Mouse (Mus musculus) megakaryocyte, embryonic 14.5 days (primary cell): ENCODE measurements around the gene Adprh. TPM values are rescaled to one million over a fixed set of nuclear protein-coding genes. Genes with fewer than 3 reads are reported as not detected.
"Not testable (repeated sequence)": the region's sequence is repeated elsewhere in the genome, so short reads cannot be mapped to it uniquely, and the experiment has no call there.

Experiments used
- H3K27me3 ChIP-seq: replicated peaks from 2 replicates; pipeline ENCODE3; 2012; ENCODE audit warnings: inconsistent platforms
- H3K36me3 ChIP-seq: replicated peaks from 2 replicates; pipeline ENCODE3; 2012; ENCODE audit warnings: low read length, inconsistent platforms, mixed read lengths
- H3K4me1 ChIP-seq: 2 replicates; pipeline ENCODE4 v1.6.1; 2012; ENCODE audit warnings: inconsistent platforms
- H3K4me3 ChIP-seq: replicated peaks from 2 replicates; pipeline ENCODE3; 2012; ENCODE audit warnings: moderate library complexity, mild to moderate bottlenecking, inconsistent platforms
- H3K9me3 ChIP-seq: 2 replicates; pipeline ENCODE4 v1.6.1; 2012; ENCODE audit warnings: inconsistent platforms
- FLI1 ChIP-seq: IDR thresholded peaks from 2 replicates; pipeline ENCODE4 v1.6.1; 2012; ENCODE audit warnings: low read length, inconsistent platforms, mixed read lengths
- GATA1 ChIP-seq: IDR thresholded peaks from 3 replicates; pipeline ENCODE4 v1.6.1; 2012; ENCODE audit warnings: mixed read lengths, low read length, inconsistent platforms, borderline replicate concordance
- polyA plus RNA-seq: library from polyadenylated mRNA; stranded (reverse); fragments of >175 nt; gene quantifications from 2 replicates; pipeline ENCODE4 v1.2.3, GENCODE M21; 2012; ENCODE audit warnings: low replicate concordance; ENCODE audit not compliant: insufficient read depth

The Adprh gene
- polyA plus RNA-seq, result 423 and 659 TPM in 2 replicates

DNA sequence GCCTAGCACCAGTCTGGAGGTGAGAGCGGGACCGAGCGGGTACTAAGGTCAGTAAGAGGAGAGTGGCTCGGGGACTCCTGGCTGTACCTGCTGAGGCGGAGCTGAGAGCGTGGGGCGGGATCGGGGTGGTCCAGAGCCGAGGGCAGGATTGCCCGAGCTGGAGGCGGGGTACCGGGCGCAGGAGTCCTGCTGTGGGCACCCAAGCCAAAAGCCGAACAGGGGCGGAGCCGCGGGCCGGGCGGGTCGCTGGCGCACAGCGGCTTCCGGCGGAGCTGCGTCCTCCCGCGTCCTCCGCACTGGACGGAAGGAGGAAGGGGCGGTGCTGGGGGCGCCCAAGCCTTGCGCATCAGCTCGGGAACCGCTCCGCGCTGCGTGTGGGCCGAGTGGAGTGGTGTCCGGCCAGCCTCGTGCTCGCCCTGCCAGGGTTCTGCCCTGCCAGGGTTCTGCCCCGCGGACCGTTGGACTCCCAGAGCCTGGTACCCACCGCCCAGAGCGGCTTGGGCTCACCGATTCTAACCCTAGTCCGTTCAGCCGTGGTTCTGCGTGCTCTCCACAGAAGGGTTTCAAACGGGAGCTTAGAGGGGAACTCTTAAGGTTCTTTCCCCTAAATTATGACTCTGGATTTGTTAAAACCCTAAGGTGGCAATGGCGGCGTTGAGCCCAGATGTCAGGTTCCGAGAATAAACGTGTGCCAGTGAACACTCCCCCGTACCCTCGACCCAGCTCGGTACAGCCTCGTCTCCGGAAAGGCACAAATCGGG is at the start of gene Adprh:
Adprh (minus strand) TSS at position 262 of the 761 bp plus-strand sequence.
- Histone ChIP-seq H3K27me3 (no peaks in the 10 kb centered on the region), H3K9me3 (no peaks in the 10 kb centered on the region), H3K36me3 (peaks cover 38% of the 10 kb centered on the region), H3K4me1 (peaks cover 71% of the 10 kb centered on the region), H3K4me3 (peak within 1 kb of the TSS; percentile 97)
- no peak for TF ChIP-seq GATA1
- 0 out of 2 replicates have a peak, but pooled peaks have one; percentile 12 for TF ChIP-seq FLI1

DNA sequence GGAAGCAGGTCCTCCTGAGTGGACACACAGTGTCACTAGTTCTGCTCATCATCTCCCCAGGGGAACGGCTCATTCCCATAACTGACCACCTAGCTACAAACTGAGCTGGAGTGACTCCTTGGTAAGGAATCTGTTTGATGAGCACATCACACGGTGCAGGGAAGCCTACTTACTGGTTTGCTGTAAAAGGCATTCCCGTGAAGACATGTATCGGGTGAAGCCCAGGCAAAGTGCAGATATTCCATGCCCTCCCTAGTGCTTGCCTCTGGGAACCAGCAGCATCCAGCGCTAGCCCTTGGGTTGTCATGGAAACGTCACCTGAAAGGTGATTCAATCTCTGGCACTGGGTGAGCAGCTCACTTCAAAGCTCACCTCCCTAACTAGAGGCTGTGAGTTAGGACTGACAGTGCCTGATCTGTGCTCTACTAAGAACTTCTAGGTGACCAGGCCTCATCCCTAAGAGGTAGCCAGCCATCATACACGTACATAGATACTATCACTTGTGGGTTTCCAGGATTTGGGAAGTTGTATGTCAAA is 44.2 kb upstream of the Adprh start:
- H3K9me3 ChIP-seq, result no peaks in the 10 kb centered on the region
- no peak for TF ChIP-seq FLI1
- no peak for TF ChIP-seq GATA1
- H3K27me3 ChIP-seq, result no peaks in the 10 kb centered on the region
- no peak overlapping the region for H3K4me3 ChIP-seq
- peaks cover 5% of the 10 kb centered on the region; the same call in 1 of the 2 replicates for H3K4me1 ChIP-seq
- H3K36me3 ChIP-seq, result peaks cover 45% of the 10 kb centered on the region

DNA sequence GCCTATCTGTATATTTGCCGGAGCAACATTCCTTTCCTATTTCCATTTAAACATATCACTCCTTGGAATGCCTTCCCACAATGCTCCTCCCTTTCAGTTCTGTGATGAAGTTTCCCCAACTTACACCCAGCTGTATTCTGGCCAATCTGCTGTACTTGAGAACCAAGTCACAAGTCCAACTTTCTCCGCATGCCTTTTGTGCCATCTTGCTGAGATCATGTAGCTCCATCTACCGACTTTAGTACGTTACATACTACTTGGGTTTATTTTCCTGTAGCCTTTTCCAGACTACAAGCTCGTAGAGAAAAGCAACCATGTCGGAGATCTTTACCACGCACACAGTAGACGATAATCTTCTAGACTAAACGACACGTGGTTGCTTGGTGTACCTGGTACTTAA is 41.4 kb upstream of the Adprh start:
- peaks cover 25% of the 10 kb centered on the region for H3K36me3 ChIP-seq
- H3K9me3 ChIP-seq, result no peaks in the 10 kb centered on the region

DNA sequence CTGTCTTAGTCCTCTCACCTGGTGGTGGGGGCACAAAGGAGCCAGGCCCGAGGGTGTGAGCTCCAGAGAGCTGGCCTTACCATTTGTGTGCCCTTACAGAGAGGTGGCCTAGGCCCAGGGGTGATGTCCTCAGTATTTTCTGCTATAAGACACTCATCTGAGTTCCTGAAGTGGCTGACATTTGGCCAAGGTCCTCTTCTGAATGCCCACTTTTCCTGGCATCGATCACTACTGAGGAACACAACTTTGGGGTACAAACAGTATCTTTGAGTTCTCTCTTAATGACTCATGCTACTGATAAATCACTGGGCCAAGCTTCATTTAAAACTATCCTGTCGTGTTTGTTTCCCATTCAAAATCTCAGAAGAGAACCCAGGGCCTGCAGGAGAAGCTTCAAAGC is 40.0 kb upstream of the Adprh start:
- peaks cover 2% of the 10 kb centered on the region for H3K27me3 ChIP-seq
- H3K36me3 ChIP-seq, result peaks cover 13% of the 10 kb centered on the region
- no peak overlapping the region for H3K4me3 ChIP-seq
- no peak for TF ChIP-seq GATA1
- no peak for TF ChIP-seq FLI1
- peaks cover 5% of the 10 kb centered on the region; the same call in 1 of the 2 replicates for H3K4me1 ChIP-seq
- H3K9me3 ChIP-seq, result no peaks in the 10 kb centered on the region

More for the DNA sequence above, 41.4 kb upstream of the Adprh start:
- no peak for TF ChIP-seq GATA1
- no peak for TF ChIP-seq FLI1
- Histone ChIP-seq H3K4me3 (no peak overlapping the region), H3K27me3 (no peaks in the 10 kb centered on the region), H3K4me1 (peaks cover 5% of the 10 kb centered on the region; the same call in 1 of the 2 replicates)

DNA sequence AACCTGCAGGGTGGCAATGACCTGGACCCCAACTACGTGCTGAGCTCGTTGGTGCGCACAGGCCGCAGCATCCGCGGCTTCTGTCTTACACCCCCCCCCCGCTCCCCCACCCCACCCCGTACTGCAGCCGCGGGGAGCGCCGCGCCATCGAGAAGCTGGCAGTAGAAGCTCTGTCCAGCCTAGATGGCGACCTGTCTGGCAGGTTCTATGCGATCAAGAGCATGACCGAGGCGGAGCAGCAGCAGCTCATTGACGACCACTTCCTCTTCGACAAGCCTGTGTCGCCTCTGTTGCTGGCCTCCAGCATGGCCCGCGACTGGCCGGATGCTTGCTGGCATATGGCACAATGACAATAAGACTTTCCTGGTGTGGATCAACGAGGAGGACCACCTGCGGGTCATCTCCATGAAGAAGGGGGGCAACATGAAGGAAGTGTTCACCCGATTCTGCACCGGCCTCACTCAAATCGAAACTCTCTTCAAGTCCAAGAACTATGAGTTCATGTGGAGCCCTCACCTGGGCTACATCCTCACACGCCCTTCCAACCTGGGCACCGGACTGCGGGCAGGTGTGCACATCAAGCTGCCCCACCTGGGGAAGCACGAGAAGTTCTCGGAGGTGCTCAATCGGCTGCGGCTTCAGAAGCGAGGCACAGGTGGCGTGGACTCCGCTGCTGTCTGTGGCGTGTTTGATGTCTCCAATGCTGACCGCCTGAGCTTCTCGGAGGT is 31.2 kb upstream of the Adprh start:
- H3K27me3 ChIP-seq, result peaks cover 29% of the 10 kb centered on the region
- H3K4me3 ChIP-seq, result peak overlapping the region; percentile 89
- peaks cover 20% of the 10 kb centered on the region for H3K4me1 ChIP-seq
- H3K36me3 ChIP-seq, result no peaks in the 10 kb centered on the region
- TF ChIP-seq FLI1, result no peak
- TF ChIP-seq GATA1, result no peak
- H3K9me3 ChIP-seq, result no peaks in the 10 kb centered on the region

DNA sequence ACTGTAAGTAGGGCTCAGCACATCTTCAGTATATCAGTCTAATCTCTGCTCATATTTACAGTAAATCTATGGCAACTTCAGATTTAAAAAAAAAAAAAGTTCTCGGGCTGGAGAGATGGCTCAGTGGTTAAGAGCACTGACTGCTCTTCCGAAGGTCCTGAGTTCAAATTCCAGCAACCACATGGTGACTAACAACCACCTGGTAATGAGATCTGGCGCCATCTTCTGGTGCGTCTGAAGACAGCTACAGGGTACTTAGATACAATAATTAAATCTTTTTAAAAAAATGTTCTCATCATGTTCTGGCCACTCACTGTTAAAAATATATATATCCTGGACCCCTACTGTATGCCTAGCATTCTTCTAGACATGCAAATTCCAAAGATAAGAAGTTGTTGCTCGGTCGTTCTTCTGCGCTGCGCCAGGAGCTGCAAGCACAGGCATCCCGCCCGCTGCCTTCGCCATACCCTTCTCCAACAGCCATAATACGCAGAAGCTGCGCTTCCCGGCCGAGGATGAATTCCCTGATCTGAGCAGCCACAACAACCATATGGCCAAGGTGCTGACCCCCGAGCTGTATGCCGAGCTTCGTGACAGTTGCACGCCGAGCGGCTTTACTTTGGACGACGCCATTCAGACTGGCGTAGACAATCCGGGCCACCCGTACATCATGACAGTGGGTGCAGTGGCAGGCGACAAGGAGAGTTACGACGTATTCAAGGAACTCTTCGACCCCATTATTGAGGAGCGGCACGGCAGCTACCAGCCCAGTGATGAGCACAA is 30.5 kb upstream of the Adprh start:
- H3K36me3 ChIP-seq, result no peaks in the 10 kb centered on the region
- TF ChIP-seq FLI1 (no peak), GATA1 (no peak)
- H3K9me3 ChIP-seq, result no peaks in the 10 kb centered on the region
- H3K4me1 ChIP-seq, result peaks cover 20% of the 10 kb centered on the region
- peak overlapping the region; percentile 89 for H3K4me3 ChIP-seq
- peaks cover 28% of the 10 kb centered on the region for H3K27me3 ChIP-seq

DNA sequence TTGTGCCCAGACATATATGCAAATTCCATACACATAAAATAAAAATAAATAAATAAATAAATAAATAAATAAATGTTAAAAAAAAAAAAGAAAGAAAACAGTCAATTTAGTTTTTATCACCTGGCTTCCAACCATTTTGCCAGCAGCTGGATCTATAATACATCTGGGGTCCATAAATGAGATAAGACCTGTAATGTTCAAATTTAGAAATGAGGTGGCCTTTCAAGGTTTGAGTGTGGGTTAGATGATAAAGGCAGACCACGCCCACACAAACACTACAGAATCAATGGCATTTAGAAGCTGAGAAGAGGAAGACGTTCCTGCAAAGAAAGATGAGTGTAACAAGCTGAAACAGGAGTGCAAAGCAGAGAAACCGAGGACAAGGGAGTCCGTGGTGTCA is 28.8 kb upstream of the Adprh start:
- Histone ChIP-seq H3K4me1 (peaks cover 23% of the 10 kb centered on the region), H3K36me3 (no peaks in the 10 kb centered on the region), H3K27me3 (peaks cover 32% of the 10 kb centered on the region), H3K4me3 (no peak overlapping the region), H3K9me3 (no peaks in the 10 kb centered on the region)
- TF ChIP-seq FLI1 (no peak), GATA1 (no peak)

DNA sequence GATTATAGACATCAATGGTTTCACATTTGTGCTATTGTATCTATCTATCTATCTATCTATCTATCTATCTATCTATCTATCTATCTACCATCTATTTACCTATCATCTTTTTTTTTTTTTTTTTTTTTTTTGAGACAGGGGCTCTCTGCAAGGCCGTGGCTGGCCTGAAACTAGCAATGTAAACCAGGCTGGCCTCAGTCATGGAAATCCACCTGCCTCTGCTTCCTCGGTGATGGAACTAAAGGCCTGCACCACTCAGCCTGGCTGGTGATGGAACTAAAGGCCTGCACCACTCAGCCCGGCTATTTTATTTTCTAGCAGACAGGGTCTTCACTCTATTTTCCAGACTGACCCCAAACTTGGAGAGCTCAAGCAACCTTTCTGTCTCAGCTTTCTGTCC is 25.8 kb upstream of the Adprh start:
- Histone ChIP-seq H3K27me3 (peaks cover 22% of the 10 kb centered on the region), H3K4me3 (no peak overlapping the region), H3K4me1 (peaks cover 23% of the 10 kb centered on the region), H3K9me3 (no peaks in the 10 kb centered on the region), H3K36me3 (no peaks in the 10 kb centered on the region)
- no peak for TF ChIP-seq GATA1
- TF ChIP-seq FLI1, result no peak

DNA sequence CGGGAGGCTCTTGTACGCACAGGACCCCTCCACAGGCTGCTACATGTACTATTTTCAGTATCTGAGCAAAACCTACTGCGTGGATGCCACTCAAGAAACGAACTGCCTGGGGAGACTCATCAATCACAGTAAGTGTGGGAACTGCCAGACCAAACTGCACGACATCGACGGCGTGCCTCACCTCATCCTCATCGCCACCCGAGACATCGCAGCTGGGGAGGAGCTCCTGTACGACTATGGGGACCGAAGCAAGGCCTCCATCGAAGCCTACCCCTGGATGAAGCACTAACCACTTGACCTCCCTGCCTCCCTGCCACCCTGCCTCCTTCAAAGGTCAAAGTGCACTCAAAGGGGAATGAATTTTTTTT is 24.7 kb upstream of the Adprh start:
- H3K4me3 ChIP-seq, H3K9me3 ChIP-seq, H3K36me3 ChIP-seq: not testable (repeated sequence)
- H3K4me1 ChIP-seq, result peaks cover 20% of the 10 kb centered on the region
- H3K27me3 ChIP-seq, result peaks cover 18% of the 10 kb centered on the region
